Mouse (Mus musculus) inflammation-experienced regulatory T-cells (primary cell): ENCODE data around the gene Poc1a. TPM values are rescaled to one million over a fixed set of nuclear protein-coding genes. Genes with fewer than 3 reads are reported as not detected.

ENCODE experiments used
- polyA plus RNA-seq, 2 experiments: library from polyadenylated mRNA; unstranded; fragments of 100-300 nt; shearing (Covaris generic); gene quantifications; one replicate each; pipeline ENCODE4 v1.2.1; 2017

Poc1a gene
- 1 to 10 TPM; 2.4 to 3.4 TPM for polyA plus RNA-seq

GRCm38 (mm10) chr9:106280808-106281544, at the start of gene Poc1a:
Poc1a (plus strand) TSS chr9:106281061.

GRCm38 (mm10) chr9:106368112-106368717, 87.4 kb downstream of the Poc1a start, which contains the start of gene Dusp7:
Dusp7 (plus strand) TSS chr9:106368632.

Other genes starting within 250 kb of the Poc1a start
- gene Col6a4, start 184.3 kb upstream of the Poc1a start, polyA plus RNA-seq: under 1 TPM; 0.10 to 0.66 TPM
- gene Glyctk, start 122.9 kb upstream of the Poc1a start, polyA plus RNA-seq: 1 to 10 TPM; 6.3 to 7.7 TPM
- gene Wdr82, start 110.1 kb upstream of the Poc1a start, polyA plus RNA-seq: 10 to 100 TPM; 65.3 to 91.1 TPM
- 100 to 1,000 TPM in 1 of 2 experiments, 10 to 100 TPM in 1; 92.7 to 104 TPM for gene Ppm1m, start 81.3 kb upstream of the Poc1a start, polyA plus RNA-seq
- gene Twf2, start 78.0 kb upstream of the Poc1a start, polyA plus RNA-seq: 100 to 1,000 TPM; 249 to 265 TPM
- under 1 TPM in 1 of 2 experiments, not detected in 1; 0.21 TPM for gene Tlr9, start 58.5 kb upstream of the Poc1a start, polyA plus RNA-seq
- 10 to 100 TPM; 38.9 to 42.0 TPM for gene Alas1, start 32.4 kb upstream of the Poc1a start, polyA plus RNA-seq
- gene Dusp7, start 87.6 kb downstream of the Poc1a start, polyA plus RNA-seq: 10 to 100 TPM; 59.8 to 74.2 TPM
- 100 to 1,000 TPM; 529 to 539 TPM for gene Rpl29, start 148.4 kb downstream of the Poc1a start, polyA plus RNA-seq
- 10 to 100 TPM; 19.1 to 22.0 TPM for gene Acy1, start 157.3 kb downstream of the Poc1a start, polyA plus RNA-seq
- 10 to 100 TPM; 13.0 to 14.9 TPM for gene Abhd14b, start 166.4 kb downstream of the Poc1a start, polyA plus RNA-seq
- gene Abhd14a, start 166.6 kb downstream of the Poc1a start, polyA plus RNA-seq: 10 to 100 TPM; 14.4 to 16.0 TPM
- gene Pcbp4, start 172.2 kb downstream of the Poc1a start, polyA plus RNA-seq: 10 to 100 TPM; 12.2 to 13.9 TPM
- under 1 TPM in 1 of 2 experiments, not detected in 1; 0.27 TPM for gene Gpr62, start 184.9 kb downstream of the Poc1a start, polyA plus RNA-seq
- gene Rrp9, start 194.9 kb downstream of the Poc1a start, polyA plus RNA-seq: 10 to 100 TPM; 73.0 to 97.0 TPM
- 10 to 100 TPM; 63.2 to 77.1 TPM for gene Parp3, start 195.9 kb downstream of the Poc1a start, polyA plus RNA-seq
- not detected for gene Iqcf1, start 218.9 kb downstream of the Poc1a start, polyA plus RNA-seq
- gene Iqcf5, start 233.5 kb downstream of the Poc1a start, polyA plus RNA-seq: not detected